Mouse (Mus musculus) induced T-regulatory cell, adult 2 months (primary cell): Measurements from ENCODE around the gene Scfd2.

ENCODE experiments used
- DNase-seq: peaks from one replicate; pipeline ENCODE4 v3.0.0-alpha.2; 2012; ENCODE audit warnings: low read depth

The Scfd2 gene

DNA sequence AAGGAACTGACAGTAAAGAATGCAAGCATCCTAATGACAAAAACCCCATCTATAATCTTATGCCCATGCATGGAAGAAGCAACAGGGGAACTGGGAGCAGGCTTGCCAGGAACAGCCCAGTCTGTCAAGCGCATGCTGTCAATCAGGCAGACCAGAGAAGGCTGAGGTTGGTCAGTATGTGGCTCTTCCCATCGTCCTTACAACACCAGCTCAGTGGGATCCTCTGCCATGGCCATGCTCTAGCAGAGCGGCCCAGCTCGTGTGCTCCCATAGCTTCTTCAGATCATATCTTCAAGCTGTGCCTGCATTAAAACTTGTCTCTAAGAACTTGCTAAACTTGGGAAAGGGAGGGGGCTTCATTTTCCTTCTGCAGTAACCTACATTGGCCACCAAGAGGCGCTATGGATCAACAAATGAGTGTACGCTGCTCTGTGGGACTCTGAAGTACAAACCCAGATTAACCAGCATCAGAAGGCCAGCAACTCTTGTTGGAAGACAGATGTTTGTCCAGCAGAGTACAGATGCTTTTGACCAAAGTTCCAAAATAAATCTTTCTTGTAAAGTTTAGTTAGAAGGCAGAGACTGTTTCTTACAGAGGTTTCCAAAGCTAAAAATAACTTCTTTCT is 220.2 kb downstream of the Scfd2 start:
- DNase-seq: peak; percentile 69

- no peak for DNase-seq
These were observed 221.5 kb downstream of the Scfd2 start for GRCm38 (mm10) chr5:74310101-74310500.

- no peak for DNase-seq
These were observed 224.3 kb downstream of the Scfd2 start for GRCm38 (mm10) chr5:74307242-74307641.

- DNase-seq: no peak
These were observed 225.9 kb downstream of the Scfd2 start for GRCm38 (mm10) chr5:74305533-74306189.

DNA sequence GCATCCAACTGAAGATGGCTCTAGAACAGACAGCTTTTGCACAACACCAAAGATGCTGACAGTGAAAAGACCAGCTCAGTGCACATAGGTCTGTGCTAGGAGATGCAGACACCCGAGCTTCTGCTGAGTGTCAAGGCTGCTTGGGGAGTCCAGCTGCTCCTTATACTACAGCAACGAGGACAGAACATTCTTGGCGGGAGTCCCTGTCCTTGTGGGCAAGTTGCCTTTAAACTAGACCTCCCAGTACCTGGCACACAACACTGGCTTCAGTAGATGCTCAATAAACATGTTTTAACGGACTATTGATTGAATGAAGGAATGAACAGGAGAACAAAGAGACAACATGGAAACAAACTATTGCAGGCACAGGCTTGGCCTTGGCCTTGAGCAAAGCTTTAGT is 226.8 kb downstream of the Scfd2 start:
- no peak for DNase-seq

DNA sequence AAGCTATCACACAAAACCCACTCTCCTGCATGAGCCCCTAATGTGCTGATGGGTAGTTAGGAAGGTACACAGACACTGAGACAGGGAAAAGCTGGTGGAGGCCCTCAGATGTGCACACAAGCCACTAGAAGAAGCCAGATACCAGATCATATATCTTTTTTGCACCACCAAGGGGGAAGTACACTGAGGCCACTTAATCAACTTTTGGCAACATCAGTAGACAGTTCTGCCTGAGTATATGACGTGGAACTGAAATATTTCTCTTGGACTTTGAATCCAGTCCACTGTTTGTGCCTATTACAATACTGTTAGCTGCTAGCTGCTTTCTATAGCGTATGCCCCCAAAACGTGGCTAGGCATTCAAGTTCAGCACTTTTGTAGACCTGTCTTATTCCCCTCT is 229.2 kb downstream of the Scfd2 start:
- no peak for DNase-seq

GRCm38 (mm10) chr5:74301443-74301842 is 230.1 kb downstream of the Scfd2 start:
- no peak for DNase-seq

- DNase-seq: no peak
These were observed 230.6 kb downstream of the Scfd2 start for GRCm38 (mm10) chr5:74300931-74301330.

DNA sequence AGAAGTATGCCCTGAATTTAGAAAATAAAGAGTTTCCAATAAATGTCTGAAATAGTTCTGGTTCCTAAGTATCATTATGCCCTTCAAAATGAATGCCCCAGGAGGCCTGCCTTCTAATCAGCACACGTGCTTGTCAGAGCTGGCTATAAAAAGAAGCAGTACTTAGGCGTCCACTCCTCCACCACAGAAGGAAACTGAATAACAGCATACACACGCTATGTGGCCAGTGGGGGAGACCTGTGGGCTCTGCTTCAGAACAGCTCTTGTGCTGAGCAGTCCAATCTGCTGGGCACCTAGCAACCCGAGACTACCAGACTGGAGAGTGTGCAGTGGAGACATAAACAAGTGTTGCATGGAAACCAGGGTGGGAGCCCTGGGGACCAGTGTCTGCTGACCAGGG is 231.4 kb downstream of the Scfd2 start:
- no peak for DNase-seq

GRCm38 (mm10) chr5:74297113-74297512 is 234.4 kb downstream of the Scfd2 start:
- DNase-seq: peak; percentile 16

DNA sequence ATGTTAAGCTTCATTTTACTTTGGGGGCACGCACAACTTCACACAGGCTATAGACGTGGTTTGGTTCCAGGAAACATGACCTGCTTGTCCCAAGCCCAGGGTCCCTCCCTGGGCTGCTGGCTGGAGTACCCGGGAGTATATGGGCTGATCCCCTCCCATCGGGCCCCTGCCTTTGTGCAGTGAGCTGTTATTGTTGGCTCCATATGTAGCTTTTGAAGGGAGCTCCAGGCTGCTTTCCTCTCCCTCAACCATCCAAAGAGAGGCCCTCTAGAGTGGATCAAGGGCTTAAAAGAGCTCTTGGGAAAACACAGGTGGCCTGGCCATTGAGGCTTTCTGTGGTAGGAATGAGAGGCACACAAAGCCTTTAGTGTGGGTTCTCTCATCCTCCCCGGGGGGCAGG is 235.5 kb downstream of the Scfd2 start:
- no peak for DNase-seq

- no peak for DNase-seq
These were observed 238.0 kb downstream of the Scfd2 start for GRCm38 (mm10) chr5:74293513-74293912.

DNA sequence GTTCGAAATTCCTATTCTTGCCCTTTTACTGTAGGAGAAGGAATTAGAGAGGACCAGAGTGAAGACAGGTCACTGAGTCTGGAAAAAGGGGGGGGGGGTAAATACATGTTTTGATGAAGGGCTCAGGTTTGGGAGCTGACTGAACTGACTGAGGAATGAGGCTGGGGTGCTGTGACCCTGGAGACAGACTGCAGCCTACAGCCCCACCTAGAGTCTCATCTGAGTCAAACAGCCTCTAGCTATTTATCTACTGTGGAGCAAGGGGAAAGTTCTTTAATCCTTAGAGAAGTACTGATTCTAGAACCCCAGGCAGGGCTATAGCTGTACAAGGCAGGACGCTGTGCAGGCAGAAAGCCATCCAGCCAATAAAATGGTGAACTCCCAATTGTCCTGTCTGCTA is 239.5 kb downstream of the Scfd2 start:
- no peak for DNase-seq

DNA sequence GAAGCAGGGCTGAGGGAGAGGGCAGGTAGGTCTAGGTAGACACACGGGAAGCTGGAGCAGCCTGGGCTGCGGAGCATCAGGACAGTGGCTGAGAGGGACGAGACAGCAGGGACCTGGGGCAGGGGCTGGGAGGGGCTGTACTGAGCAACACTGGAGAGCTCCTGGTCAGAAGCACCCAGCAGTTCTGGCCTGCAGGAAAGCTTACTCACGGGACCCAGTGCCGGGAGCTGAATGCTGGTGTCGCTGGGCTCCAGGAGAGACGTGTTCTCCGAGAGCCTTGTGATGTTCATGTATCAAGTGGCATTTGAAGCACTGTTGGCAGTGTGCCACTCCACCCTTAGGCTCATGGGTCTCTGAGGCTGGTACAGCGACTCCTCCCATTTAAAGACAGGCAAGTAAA is 240.0 kb downstream of the Scfd2 start:
- no peak for DNase-seq

- no peak for DNase-seq
These were observed 241.6 kb downstream of the Scfd2 start for GRCm38 (mm10) chr5:74289957-74290356.

- DNase-seq: no peak
These were observed 243.4 kb downstream of the Scfd2 start for GRCm38 (mm10) chr5:74288206-74288605.

DNA sequence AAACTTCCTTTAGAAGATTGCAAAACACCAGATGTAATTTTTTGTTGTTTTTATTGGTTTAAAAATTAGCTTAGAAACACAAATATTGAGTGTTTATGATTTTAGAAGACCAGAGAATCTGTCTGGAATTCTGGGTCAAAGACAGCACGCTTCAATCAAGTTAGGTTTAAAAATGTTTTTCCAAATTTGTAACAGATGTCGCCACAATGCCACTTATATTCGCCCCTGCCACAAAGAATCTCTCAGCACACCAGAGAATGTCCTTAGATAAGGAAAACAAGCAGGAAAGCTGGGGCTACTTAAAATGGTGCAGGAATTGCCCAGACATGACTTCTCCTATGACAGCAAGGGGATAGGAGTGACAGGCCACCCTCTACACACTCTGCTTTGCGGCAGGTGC is 245.3 kb downstream of the Scfd2 start:
- no peak for DNase-seq

DNA sequence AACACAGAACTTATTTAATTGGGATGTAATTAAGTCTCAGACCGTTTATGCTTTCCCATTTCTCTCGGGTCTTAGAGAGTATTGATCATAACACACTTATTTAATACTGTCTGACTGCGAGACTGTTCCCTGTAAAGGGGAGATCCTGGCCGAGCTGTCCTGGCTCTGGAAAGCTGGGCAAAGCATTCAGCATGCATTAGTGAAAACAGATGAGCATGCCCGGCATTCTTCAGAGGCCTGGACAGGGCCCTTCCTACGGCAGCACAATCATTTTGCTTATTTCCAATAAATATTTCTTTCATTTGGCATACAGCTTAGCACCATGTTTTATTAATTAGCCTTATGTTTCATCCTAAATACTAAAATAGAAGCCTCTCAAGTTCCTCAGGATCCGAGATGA is 245.8 kb downstream of the Scfd2 start:
- DNase-seq: no peak

- DNase-seq: peak; percentile 32
These were observed 246.3 kb downstream of the Scfd2 start for GRCm38 (mm10) chr5:74285289-74285688.

GRCm38 (mm10) chr5:74283545-74283944 is 248.0 kb downstream of the Scfd2 start:
- DNase-seq: peak; percentile 36

GRCm38 (mm10) chr5:74281480-74281879 is 250.1 kb downstream of the Scfd2 start:
- no peak for DNase-seq

DNA sequence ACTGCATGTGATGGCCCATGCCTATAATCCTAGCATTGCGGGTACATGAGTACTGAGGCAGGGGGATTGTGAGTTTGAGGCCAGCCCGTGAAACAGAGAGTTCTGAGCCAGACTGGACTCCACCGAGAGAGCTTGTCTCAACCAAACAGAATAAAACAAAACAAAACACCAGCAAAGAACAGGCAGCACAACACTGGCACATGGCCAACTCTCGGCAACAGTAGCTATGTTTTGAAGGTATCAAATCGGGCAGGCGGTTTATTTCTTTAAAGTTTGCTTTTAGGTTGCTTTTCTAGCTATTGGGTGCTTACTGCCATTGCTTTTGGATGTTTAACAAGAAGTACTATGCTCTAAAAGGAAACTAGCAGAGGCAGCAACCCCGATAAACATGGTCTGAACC is 251.9 kb downstream of the Scfd2 start:
- no peak for DNase-seq

DNA sequence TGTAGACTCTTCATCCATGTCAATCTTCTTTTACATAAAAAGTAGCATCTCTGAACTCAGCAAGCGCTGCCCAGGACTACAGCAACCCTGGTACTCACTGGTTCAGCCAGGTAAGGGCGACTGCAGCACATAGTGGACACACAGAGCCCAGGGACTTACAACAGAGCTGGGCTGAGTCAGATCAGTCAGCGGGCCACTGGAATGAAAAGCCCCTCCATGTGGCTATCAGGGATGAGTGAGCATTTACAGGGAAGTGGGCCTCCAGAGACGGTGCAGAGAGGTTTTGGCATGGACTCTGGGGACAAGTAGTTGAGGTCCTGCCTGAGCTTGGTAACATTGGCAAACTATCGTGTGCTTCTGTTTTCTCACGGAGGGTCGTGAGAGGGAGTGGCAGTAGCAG is 253.1 kb downstream of the Scfd2 start:
- DNase-seq: no peak

GRCm38 (mm10) chr5:74277712-74278111 is 253.8 kb downstream of the Scfd2 start:
- peak; percentile 85 for DNase-seq
